Mouse (Mus musculus): ENCODE measurements around the gene Fn3krp.

Gene Fn3krp

GRCm38 (mm10) chr11:121451216-121451726 is 30.1 kb downstream of the Fn3krp start:
- peak; percentile 50 for DNase-seq

GRCm38 (mm10) chr11:121451753-121452635 is 30.8 kb downstream of the Fn3krp start, which contains the start of gene Tbcd:
Gene Tbcd (plus strand): TSS chr11:121451949.
- DNase-seq = peak; percentile 96

- no peak for DNase-seq
Measured at GRCm38 (mm10) chr11:121457874-121458273, 36.7 kb downstream of the Fn3krp start.

GRCm38 (mm10) chr11:121467408-121467807 is 46.2 kb downstream of the Fn3krp start:
- no peak for DNase-seq

GRCm38 (mm10) chr11:121474831-121475230 is 53.6 kb downstream of the Fn3krp start:
- no peak for DNase-seq

- peak; percentile 78 for DNase-seq
Measured at GRCm38 (mm10) chr11:121475699-121476415, 54.7 kb downstream of the Fn3krp start.

GRCm38 (mm10) chr11:121479476-121480203 is 58.4 kb downstream of the Fn3krp start:
- DNase-seq = no peak
